Mouse (Mus musculus) spleen, postnatal 14 days (tissue): Measurements from ENCODE around the gene Hist1h4b.
"Not testable (repeated sequence)": the region's sequence is repeated elsewhere in the genome, so short reads cannot be mapped to it uniquely, and the experiment has no call there.

Experiments used
- DNase-seq, 2 experiments: peaks; one replicate each; pipeline ENCODE4 v3.0.0; 2021 to 2022; ENCODE audit warnings: low spot score in 2 of 2

Gene Hist1h4b

DNA sequence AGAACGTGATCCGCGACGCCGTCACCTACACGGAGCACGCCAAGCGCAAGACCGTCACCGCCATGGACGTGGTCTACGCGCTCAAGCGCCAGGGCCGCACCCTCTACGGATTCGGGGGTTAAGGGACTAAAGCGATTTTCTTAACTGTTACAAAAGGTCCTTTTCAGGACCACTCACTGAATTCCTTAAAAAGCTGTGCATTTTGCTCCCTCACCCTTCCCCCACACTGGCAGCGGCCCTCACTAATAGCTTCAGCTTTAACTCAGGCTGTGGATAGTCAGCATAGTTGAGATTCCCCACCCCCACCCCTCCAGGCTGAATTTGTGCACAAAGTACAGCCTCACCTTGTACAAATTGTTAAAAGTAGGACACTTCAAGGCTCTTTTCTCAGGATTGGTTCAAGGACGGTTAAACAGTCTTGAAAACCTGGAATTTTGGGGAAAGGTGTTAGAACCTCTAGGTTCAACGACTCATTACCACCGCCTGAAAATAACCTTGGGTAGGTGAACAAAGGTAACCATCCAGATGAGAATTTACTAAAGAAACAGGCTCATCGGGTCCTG, 479 bp downstream of the Hist1h4b start:
- no peak for DNase-seq

DNA sequence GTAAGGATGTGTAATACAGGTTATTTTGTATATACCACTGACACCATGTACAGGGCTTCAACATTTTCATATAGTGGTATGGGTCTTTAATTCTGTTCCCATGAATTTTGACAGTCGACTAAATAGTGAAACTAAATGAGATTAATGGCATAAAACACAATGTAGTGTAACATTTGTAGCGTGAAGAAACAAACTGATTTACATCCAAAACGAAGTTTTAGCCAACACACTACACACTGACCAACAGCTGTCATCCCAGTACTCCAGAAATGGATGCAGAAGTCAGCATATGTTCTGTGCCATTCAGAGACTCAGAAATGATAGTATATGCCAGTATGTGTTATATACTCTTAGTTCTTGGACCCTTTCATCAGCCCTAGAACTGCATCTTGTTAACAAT, 1.1 kb downstream of the Hist1h4b start:
- DNase-seq, result no peak

DNA sequence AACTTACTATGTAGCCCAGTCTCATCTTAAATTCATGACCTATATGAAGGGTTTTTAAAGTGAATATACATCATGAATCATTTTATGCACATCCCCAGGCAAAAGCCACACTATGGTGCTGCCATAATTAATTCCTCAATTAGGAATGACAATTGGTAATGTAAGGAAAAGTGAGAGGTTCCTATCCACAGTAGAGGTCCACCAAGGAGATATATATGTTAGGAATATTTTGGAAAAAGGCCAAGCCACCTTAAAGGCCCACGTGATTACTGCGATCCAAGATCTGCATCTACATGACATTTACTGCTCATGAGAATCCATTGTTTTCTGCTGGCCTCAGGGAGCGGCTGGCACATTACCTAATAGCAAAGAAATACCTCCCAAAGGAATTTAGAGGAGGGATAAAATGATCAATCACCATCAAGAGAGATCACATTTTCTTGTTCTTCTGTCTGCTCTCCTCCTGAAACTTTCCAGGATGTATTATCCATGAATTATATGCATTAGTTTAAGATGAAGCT, 2.5 kb downstream of the Hist1h4b start:
- DNase-seq, result no peak

DNA sequence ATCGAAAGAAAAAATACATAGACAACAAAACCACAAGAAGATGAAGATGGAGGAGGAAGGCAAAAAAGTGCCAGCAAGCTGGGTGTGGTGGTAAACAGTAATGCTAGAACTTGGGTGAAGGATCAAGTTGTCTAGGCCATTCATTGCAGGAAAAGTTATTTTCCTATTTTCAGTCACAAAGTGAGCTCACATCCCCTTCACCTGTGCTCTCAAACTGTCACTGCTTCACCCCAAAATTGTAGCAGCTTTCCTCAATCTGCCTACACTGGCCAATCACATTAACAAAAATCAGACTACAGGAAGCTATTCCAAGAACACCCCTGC, 3.1 kb downstream of the Hist1h4b start:
- peak in 1 of 2 experiments; percentile 36 for DNase-seq

DNA sequence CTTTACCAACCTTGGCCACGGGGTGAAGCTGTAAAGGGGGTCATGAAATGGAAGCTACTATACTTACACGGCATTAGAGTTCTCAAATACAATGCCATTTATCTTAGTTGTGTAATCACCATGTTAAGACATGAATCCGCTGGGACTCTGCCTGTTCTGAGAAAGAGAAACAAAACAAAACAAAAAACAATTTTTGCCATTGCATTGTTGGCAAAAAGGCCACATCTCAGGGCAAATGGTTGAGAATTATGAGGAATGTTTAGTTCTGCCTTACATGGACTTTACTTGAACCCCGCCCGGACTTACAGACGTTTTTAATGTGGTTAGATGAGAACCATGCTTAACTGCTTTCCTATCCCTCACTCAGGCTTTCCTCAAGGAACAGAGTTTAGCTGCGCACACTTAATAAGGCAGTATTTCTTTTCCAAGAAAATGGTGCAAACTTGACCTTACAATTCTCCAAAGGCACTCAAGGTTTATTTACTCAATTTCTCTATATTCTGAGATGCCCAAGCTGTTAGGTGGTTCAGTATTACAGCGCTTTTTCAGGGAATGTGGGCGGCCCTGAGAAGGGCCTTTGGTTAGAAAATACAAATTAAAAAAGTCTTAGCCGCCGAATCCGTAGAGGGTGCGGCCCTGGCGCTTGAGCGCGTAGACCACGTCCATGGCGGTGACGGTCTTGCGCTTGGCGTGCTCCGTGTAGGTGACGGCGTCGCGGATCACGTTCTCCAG, 3.6 kb downstream of the Hist1h4b start:
- no peak for DNase-seq

DNA sequence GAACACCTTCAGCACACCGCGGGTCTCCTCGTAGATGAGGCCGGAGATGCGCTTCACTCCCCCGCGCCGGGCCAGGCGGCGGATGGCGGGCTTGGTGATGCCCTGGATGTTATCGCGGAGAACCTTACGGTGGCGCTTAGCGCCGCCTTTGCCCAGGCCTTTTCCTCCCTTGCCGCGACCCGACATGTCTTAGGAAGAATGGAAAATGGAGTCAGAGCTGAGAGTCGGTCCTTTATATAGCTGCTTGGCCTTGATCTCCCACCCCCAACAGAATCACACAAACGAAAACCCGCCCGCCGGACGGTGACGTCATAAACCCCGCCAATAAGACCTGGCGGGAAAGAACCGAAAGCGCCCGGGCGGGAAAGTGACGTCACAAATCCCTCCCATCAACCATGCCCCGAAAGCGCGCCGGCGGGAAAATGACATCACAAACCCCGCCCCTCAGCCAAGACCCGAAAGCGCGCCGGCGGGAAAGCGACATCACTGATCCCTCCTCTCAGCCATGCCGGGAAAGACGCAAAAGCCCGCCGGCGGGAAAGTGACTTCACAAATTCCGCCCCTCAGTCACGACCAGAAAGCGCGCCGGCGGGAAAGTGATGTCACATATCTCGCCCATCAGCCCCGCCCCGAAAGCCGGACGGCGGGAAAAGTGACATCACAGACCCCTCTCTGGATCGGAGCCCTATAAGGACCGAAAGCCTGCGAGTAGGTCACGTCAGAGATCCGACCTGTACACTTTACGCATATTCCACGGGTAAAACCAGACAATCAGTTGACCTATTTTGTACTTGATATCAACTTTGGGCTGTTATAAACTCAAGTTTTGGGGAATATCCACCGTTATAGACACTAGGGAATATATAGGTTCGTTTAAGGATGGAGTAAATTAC, 4.4 kb downstream of the Hist1h4b start, which contains the start of gene Hist1h4a:
TSS of gene Hist1h4a (minus strand) at position 259 of the 893 bp plus-strand sequence.
- peak; percentile 95 to 97 for DNase-seq

DNA sequence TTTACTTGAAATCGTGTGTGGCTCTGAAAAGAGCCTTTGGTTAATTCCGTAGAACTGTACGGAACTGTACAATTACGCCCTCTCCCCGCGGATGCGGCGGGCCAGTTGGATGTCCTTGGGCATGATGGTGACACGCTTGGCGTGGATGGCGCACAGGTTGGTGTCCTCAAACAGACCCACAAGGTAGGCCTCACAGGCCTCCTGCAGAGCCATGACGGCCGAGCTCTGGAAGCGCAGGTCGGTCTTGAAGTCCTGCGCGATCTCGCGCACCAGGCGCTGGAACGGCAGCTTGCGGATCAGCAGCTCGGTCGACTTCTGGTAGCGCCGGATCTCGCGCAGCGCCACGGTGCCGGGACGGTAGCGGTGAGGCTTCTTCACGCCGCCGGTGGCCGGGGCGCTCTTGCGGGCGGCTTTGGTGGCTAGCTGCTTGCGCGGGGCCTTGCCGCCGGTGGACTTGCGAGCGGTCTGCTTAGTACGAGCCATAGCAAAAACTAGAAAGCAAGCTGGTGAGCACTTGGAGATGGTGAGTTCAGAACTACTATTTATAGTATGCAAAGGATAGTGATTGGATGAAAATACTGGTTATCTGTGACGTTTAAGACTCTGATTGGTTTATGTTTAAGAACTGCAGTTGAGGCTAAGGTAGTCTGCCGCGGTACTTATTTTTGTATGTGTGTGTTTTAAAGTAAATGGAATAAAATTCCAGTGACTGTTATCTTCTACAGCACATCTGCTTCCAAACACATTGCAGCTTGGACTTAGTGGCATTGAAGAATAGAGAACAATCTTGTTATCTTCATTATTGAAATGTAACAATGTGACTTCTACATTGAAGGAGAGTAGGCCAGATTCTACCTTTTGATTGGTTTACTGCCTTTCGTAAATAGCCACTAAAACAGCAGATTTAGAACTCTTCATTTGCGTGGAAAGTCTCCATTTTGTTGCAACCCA, 5.3 kb downstream of the Hist1h4b start, which contains the start of gene Hist1h3a:
TSS of gene Hist1h3a (minus strand) at position 516 of the 951 bp plus-strand sequence.
- DNase-seq, result peak; percentile 62 to 70

DNA sequence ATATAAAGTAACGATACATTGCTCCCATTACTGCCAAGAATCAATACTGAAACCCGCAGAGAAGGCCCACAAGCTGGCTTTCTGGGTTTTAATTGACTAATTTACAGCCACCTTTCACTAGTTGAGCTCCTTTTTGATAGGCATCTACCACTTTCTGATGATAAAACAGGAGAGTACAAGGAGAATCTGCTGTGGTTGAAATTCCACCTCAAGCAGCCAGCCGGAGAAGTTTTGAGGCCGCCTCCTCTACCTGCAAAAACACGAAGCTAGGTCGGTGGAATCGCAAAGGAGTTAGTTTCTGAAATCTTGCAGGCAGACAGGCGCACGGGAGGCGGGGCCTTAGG, 6.4 kb downstream of the Hist1h4b start:
- no peak for DNase-seq

DNA sequence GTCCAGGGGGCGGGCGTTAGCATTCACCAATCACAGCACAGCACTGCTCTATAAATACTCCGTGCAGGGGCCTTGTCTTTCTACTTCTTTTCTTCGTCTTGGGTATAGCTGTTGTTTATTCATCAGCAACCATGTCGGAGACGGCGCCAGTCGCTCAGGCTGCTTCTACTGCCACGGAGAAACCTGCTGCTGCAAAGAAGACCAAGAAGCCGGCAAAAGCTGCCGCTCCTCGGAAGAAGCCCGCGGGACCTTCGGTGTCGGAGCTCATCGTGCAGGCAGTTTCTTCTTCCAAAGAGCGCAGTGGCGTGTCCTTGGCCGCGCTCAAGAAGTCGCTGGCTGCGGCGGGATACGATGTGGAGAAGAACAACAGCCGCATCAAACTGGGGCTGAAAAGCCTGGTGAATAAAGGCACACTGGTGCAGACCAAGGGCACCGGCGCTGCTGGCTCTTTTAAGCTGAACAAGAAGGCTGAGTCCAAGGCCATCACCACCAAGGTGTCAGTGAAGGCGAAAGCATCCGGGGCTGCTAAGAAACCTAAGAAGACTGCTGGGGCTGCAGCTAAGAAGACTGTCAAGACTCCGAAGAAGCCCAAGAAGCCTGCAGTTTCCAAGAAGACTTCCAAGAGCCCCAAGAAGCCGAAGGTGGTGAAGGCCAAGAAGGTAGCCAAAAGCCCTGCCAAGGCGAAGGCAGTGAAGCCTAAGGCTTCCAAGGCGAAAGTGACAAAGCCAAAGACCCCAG, 6.9 kb downstream of the Hist1h4b start, which contains the start of gene Hist1h1a:
TSS of gene Hist1h1a (plus strand) at position 81 of the 738 bp plus-strand sequence.
- peak; percentile 75 to 84 for DNase-seq

DNA sequence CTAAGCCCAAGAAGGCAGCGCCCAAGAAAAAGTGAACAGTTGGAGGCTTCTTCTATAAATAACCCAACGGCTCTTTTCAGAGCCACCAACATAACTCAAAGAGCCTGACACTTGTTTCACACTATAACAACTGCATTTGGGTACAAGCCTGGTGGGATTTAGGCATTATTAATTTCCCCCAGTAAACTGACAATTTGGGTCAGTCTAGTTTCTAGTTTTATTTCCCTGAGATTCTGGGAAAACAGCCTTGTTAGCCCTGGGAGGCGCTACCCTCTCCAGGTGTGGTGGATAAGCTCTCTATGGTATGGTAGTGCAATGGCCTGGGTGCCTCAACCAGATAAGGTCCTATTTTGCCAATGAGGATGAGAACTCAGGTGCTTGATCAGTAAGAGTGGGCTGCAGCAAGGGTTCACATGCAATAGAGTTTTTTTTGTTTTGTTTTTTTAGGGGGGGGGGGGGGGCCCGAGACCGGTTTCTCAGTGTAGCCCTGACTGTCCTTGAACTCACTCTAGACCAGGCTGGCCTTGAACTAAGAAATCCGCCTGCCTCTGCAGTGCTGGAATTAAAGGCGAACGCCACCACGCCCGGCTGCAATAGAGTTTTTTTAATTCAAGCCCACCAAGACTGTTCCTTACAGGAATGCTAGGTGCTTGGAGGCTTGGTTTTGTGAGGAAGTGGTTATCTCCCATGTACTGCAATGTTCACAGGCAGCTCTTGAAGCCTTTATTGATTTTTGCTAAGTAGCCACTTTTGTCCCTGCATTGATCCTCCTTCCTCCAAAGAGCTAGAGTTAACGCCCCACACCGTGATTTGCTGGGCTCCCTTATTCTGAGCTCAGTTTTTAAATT, 7.7 kb downstream of the Hist1h4b start:
- peak in 1 of 2 experiments; percentile 20 for DNase-seq

DNA sequence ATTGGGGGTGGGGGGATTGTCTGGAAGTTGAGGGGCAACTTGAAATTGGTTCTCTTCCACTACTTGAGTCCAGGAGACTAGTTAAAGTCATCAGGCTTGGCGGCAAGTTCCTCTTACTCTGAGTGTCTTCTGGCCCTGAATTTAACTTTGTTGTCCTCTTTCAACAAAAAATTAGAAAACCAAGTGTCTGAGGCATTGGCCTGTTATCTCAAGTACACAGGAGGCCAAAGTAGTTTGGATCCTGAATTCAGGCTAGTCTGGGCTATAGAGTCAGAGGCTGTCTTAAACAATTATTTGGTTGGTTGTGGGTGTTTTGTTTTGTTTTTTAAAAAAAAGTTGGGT, 8.3 kb downstream of the Hist1h4b start:
- no peak for DNase-seq

DNA sequence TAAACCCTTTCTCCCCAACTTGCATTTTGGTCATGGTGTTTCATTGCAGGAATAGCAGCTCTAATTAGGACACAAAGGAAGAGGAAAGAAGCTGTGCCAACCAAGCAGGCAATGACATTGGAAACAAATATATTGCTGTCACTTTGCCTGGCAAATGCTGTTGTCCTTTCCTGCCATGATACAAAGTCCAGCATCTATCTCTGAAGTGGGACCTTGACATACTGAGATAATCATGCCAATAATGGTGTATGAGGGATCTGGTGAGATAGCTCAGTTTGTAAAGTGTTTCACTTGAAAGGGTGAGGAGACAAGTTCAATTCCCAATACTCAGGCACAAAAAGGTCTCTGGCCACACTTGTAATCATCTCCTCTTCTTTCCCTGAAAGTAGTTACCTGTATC, 10.0 kb downstream of the Hist1h4b start:
- no peak for DNase-seq

DNA sequence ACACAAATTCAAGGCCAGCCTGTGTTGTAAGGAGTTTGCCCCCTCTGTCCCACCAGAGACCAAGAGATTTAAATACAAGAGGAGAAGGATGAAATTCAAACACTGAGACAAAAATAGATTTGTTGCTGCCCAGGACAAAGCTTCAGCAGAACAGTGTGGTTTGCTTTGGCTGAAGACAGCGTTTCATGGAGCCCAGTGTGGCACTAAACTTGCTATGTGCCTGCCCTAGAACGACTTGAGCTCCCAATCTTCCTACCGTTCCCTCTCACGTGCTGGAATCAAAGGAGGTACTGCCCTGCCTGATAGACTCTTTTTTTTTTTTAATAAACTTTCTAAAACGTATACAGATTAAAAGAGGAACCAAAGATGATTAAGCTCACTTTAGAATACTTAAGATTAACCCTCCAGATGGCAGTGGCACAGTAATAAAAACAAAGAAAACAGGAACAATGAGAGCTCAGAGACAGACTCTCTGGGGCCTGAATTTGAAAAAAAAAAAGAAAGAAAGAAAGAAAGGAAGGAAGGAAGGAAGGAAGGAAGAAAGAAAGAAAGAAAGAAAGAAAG, 12.1 kb downstream of the Hist1h4b start:
- no peak for DNase-seq

DNA sequence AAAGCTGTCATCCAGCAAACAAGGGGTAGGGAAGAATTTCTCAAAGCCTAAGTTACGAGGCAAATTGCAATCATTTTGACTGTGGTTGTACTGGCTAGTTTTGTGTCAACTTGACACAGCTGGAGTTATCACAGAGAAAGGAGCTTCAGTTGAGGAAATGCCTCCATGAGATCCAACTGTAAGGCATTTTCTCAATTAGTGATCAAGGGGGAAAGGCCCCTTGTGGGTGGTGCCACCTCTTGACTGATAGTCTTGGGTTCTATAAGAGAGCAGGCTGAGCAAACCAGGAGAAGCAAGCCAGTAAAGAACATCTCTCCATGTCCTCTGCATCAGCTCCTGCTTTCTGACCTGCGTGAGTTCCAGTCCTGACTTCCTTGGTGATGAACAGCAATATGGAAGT, 12.8 kb downstream of the Hist1h4b start, which contains the start of gene Trim38:
TSS of gene Trim38 (plus strand) at position 301 of the 400 bp plus-strand sequence.
- DNase-seq, result not testable (repeated sequence)

DNA sequence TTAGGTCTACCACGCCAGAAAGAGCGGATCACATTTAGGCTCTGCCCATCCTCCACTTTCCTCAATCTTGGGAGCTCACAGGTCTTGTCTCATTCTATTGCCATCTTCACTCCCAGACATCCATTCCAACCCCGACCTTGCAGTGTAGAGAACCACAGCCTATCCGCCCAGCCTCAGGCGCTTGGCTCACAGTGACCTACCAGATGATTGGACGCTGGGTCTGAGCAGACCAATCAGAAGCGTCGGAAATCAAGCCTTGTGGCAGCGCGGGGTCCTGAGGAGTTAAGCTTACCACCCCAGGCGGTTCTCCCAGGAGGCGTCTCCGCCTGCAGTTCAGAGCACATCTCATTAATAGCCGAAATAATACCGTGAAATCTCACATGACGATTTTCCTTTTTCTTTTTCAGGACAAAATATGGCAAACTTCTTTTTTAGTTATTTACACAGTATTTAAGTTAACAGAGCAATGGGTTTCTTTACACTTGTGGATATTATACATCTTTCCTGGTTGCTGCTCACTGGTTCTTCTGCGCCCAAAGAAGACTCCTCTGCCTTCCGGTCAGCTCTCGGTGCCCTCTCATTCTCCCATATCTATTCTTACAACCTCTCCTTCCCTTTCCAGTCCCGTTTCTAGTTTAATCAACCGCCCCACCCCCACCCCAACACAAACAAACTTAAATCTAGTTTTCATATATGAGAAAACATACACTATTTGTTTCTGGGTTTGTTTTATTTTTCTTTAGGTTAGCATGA, 15.9 kb downstream of the Hist1h4b start:
- DNase-seq, result peak in 1 of 2 experiments; percentile 28

DNA sequence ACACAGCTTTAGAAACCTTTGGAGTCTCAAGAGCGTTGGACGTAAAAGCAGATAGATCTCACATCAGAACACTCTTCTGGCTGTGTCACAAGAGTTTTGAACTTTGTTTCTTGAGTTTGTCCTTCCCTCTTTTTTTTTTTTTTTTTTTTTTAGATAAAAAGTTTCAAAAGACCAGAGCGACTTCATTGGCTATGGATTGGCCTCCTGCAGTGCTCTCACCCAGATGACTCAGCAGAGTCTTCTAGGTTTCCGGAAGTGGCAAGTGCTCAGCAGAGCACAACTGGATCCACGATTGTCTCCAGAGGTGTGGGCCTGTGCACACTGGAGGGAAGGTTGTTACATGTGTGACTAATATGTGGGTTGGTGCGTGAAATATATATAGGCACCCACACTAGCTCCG, 21.5 kb downstream of the Hist1h4b start:
- DNase-seq, result no peak

DNA sequence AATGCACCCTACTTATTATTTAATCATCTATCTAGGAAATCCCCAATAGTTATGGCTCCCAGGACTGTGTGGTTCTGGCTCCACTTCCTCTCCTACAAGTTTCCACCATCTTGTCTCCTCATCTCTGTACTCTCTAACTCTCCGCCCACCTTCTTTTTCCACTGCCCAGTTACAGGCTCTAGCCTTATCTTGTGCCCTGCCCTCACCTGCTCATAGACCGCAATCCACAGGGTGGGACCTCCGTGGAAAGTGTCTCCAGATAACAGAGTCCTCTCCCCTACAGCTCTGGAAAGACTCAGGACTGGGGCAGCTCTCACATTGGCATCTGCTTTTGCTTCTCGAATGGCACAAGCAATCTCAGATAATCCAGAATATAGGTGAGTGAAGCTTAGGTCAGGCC, 22.2 kb downstream of the Hist1h4b start:
- DNase-seq, result no peak

DNA sequence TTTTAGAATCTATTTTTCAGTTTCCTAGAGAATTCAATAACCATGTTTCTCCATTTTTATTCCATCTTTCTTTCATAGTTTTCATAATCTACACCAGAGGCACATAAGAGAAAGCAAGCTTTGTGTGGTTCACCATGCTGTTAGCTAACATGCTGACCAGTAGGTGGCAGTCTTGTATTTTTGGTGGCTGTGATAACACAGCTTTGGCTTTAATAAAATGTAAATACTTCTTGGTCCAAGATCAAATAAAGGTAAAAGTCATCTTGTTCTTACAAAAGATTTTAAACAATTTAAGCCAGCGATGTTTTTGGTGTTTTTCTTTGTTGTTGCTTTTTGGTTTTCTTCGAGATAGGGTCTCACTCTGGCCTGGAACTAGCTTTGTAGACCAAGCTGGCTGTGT, 35.7 kb downstream of the Hist1h4b start:
- peak in 1 of 2 experiments; percentile 34 for DNase-seq
